Mouse (Mus musculus) urinary bladder, postnatal 25 days (tissue): ENCODE data around the gene Taz.

Source experiments
- DNase-seq: peaks from one replicate; pipeline ENCODE4 v3.0.0; 2022; ENCODE audit warnings: low spot score

Gene Taz

DNA sequence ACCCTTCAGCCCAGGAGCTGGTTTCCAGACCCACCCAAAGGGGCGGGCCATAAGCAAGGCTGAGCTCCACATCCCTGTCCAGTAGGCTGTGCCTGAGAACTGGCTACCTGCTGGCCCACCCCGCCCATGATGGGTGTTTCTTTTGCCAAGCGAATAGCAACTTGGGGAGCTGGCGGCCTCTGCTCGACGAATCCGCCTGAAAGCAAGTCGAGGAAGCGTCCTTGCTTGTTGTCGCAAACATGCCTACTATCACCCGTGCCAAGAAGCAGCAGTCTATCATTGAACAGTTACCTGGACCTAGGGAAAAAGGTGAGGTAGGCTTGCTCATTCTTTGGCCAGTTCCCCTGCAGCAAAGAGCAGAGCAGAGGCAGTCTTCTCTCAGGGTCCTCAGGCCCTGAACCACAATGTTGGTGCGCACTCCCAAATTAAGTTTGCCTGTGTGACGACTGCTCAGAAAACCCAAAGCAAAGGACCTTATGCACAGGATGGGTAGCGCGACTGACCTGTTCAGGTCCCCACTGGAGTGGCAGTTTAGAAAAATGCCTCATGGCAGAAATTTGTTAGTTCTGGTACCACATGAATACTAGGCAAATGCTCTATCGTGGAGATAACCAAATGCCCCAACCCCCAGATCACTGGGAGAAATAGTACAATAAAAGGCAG is at the start of gene Taz, which contains the start of gene Dnase1l1:
Taz (plus strand) TSS at position 181 of the 663 bp plus-strand sequence.
Dnase1l1 (minus strand) TSS at position 606 of the 663 bp plus-strand sequence.
- peak; percentile 52 for DNase-seq

DNA sequence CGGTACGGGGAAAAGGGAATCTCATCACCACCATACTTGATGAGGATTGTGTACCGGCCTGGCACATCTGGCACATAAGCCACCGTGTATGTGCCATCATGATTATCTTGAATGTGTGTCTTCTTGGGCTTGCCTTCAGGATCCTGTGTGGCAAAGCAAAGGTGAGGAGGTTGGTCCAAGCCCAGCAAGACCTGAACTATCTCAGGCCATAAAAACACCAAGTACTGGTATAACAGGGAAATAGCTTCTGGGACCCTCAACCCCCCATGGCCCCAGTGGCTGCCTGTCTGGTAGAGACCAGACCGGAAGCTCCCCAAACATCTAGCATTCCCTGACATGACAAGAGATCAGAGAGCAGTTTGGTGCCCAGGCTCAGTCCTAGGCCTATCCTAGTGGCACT is 48.5 kb upstream of the Taz start:
- no peak for DNase-seq

DNA sequence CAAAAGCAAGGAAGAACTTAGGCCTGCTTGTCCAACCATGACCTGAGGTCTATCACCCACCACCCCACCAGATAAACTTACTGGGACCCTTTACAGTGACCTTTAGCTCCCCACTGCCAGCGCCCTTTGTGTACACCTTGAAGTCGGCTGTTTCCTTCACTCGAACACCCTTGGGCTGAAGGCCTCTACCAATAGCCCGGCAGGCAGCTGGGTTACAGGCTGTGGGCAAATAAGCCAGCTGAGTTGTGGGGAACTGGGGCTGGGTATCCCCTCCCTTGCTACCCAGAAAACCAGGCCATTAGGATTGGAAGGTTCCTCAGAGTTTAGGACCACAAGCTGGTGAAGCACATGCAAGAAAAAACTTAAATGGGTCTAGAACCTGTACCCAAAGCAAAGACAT is 41.4 kb upstream of the Taz start:
- no peak for DNase-seq

DNA sequence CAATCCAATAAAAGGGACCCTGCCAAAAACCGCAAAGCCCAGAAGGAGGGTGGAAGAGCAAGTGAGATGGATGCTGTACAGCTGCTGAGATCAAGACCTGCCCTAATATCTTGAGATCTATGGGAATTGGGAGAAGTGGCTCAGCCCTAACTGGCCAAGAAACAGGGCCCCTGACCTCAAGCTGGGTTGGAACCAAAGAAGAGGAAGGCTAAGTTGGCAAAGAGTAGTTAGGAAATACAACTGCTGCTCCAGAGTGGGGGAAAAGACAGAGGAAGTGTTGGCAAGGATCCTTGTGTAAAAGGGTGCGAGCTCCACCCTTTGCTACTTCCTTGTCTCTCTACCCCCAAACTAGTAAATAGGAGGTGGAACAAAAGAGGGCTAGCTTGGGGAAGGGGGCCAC is 38.3 kb upstream of the Taz start:
- DNase-seq: no peak

DNA sequence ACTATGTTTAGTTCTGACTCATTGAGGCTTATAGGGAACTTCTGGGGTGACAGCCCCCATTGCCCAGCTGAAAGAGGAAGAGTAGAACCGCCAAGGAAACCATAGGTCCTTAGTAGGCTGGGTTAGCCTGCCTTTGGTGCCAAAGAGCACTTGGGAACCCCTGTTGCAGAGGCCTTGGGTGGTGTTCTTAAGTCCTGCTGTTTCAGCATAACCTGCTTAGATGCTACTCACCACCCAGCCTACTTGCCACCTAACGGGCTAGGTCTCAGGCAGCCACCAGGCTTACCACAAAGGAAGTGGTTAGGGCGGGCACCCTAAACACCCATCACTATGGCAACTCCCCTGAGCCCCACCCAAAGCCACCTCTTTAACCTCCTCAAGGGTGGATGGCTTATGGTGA is 37.9 kb upstream of the Taz start:
- DNase-seq: no peak

DNA sequence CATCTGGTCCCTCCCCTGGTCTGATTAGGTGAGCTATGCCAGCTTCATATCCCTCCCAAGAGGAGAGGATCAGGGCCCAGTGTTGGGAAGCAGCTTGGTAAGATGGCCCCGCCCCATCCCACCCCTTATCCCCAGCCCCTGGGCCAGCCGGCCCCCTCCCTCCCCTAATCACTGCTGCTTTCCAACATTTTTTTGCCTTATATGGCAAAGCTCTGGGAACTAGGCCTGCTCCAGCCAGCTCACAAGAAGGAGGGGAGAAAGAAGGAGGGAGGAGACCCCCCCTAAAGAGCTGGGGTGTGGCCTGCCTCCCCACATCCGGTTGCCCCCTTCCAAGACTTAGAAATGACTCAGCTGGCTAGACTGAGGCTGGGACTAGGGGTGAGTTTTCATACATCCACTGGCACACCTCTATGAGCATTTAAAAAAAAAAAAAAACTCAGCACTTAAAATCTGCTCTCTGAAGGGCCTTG is 37.1 kb upstream of the Taz start:
- DNase-seq: no peak

DNA sequence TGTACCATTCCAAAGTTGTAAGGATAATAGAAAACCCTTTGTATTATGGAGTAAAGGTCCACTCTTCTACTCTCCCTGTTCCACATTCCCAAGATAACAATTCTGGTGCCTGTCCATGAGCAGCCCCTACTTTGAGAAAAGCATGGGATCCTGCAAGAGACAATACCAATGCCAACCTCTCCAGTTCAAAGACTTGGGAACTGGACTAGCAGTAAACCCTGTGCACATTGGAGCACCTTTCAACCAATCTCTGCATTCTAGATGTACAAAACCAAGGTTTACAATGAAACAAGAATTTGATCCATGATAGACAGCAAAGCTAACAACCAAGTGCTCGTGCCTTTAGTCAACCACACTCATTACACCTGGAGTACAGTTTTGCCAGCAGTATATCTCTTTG is 36.6 kb upstream of the Taz start:
- no peak for DNase-seq

DNA sequence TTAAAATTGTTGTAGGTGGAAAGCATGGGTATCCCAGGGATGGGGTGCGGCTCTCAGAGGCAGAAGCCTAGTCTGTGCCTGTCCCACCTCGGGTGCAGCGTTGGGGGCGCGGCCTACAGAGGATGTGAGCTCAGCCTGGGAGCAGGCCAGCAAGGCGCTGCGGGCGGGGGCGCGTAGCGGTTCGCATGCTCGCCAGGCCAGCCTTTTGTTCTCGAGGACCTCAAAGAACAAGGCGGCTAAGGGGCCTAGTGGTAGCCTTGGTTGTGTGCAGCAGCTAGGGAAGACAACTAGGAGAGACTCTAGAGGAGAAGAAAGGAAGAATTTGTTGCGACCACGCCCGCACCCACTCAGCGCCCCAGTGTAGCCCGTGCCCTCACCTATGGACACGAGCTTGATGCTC is 36.0 kb upstream of the Taz start:
- peak; percentile 66 for DNase-seq

DNA sequence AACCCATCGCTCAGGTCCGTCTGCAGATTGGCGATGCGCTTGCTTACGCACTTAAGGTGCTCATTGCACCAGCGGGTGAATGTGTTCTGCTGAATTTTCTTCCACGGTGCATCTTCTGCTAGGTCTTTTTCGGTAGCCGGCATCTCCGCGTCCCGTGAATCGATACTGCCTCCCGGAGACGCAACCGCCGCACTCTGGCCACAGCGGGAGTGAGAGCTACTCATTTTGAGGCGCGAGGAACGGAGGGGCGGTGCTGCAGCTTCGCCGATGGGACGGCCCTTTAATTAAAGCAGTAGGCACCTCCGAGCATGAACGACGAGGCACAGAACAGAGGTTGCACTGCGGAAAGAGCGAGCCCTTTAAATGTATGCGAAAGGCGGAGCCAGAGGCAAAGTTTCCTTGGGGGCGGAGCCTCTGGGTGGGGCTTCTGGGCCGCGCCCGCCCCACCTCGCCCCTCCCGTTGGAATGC is 35.5 kb upstream of the Taz start:
- peak; percentile 61 for DNase-seq

DNA sequence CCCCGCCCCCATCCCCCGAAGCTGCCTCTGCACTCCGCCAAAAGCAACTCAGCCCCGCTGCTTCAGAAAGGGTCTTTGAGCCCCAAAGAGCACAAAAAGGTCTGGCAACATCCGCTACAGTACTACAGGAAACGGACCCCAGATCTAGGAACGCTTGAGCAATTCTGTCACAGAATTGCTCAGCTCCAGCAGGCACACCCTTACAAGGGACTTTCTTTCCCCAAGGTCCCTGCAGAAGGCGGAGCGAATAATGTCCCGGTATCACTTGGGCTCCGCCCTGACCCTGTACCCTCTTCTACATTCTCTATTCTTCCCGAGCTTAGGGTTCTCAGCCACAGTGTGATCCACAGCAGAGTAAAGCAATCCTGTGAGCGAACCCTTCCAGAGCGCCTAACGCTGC is 35.0 kb upstream of the Taz start:
- DNase-seq: no peak

DNA sequence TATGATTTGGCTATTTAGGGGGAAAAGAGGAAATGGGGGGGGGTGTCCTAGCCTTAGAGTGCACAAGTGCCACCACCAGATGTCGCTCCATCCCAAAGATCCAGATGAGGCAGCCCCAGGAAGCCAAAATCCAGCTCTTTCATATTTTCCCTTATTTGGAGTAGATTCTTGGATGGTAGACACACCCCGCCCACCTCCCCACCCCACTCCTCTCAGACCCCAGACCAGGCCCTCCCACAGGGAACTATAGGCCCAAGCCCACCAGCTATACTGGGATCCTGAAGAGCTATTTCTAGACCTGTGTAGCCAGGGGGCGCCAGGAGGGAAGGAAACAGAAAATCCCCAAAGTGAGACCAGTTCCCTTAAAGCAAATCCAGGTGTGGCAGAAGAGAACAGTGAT is 33.1 kb upstream of the Taz start:
- DNase-seq: peak; percentile 57

DNA sequence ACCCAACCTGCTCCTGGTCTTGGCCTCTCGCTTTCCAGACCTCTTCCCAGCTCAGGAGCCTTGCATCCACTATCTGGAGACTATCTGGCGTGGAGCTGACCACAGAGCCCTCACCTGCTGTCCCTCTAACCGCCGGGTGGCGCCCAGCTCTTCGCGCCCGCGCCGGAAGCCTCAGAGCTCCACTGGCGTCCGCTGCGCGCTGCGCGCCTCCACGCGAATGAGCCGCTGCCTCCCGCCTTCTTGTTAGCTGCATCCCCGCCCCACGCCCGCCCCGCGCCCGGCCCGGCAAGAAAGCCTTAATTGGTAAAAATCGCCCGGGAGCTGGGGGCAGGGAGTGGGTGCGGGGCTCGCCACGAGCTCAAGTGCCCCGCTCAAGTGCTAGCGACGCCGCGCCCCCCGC is 32.1 kb upstream of the Taz start, which contains the start of gene Flna:
Flna (minus strand) TSS at position 206 of the 400 bp plus-strand sequence.
- peak; percentile 53 for DNase-seq

DNA sequence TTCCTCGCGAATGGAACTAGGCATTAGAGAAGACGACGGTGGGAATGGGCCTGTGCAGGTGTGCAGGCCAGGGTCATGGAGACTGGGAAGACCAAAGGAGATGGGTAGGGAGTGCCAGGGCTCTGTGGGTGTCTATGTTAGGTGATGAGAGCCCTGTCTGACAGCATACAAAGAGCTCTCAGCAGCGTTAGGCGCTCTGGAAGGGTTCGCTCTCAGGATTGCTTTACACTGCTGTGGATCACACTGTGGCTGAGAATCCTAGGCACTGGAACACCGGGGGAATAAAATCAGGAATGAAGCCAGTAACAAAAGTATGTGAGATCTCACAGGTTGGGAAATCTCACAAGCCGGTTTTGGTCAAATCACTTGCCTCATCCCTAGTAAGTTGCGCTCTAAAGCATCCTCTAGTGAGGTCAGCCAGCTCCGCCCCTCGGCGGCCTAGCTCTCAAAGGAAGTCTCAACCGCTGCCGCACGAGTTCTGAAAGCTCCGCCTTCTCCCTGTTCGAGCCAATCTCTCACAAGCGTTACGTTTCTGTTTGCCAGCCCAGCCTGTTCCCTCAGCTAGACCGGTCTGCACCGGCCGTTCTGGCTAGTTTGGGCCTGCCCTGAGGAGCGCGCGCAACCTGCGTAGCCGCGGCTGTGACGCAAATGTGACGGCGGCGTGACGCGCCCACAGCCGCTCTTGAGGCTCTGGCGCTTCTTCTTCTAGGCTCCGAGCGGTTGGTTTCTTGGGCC is 27.4 kb upstream of the Taz start, which contains the start of gene Emd:
Emd (plus strand) TSS at position 535 of the 735 bp plus-strand sequence.
- peak; percentile 77 for DNase-seq

DNA sequence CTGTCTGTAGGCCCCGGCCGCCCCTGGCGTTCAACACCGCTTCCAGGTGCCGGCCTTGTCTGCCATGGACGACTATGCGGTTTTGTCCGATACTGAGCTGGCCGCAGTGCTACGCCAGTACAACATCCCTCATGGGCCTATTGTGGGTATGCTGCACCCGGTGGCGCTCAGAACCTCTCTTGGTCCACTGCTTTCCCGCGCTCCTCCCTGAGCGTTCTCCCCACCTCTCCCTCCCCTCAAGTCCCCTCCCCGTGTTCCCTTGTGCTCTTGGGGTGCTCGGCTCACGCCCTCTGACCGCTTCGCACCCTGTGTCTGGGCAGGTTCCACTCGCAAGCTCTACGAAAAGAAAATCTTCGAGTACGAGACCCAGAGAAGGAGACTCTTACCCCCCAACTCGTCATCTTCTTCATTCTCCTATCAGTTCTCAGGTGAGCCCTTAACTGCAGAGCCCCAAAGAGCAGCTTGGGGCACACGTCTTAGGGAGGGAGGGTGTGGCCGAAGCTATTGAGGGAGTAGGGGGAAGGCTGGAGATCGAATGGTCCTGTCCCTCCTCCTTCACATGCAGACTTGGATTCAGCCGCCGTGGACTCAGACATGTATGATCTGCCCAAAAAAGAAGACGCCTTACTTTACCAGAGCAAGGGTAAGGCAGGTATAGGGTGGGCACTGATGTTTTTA is 26.7 kb upstream of the Taz start:
- DNase-seq: no peak

DNA sequence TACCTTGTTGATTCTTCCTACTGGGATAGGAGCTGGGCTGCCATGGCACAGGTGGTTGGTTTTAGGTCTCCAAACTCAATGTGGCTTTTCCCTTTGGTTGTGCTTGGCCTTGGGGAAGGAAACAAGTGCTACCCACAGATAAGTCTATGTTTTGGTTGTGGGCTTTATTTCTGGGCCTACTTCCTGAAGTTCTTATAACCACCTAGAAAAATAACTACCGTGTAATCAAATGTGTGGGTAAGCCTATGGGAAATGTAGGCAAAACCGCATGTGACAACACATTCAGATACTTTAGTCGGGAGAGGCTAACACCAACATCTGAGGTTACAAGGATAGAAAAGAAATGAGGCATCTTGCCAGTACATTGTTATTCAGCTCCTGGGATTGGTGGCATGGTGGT is 24.0 kb upstream of the Taz start:
- no peak for DNase-seq

DNA sequence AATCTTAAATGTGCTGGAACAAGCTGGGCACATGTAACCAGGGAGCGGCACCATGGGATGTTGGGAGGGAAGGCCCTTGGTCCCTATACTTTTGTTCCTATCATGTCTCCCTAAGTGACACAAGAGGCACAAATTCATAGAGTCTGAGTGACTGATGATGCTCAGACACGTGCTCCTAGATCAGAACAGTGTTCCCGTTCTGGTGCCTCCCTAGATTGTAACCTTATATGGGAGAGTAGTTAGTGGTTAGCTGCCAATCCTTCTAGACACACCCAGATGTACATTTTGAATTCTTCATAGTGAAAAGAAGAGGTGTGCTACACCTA is 12.0 kb upstream of the Taz start:
- no peak for DNase-seq

DNA sequence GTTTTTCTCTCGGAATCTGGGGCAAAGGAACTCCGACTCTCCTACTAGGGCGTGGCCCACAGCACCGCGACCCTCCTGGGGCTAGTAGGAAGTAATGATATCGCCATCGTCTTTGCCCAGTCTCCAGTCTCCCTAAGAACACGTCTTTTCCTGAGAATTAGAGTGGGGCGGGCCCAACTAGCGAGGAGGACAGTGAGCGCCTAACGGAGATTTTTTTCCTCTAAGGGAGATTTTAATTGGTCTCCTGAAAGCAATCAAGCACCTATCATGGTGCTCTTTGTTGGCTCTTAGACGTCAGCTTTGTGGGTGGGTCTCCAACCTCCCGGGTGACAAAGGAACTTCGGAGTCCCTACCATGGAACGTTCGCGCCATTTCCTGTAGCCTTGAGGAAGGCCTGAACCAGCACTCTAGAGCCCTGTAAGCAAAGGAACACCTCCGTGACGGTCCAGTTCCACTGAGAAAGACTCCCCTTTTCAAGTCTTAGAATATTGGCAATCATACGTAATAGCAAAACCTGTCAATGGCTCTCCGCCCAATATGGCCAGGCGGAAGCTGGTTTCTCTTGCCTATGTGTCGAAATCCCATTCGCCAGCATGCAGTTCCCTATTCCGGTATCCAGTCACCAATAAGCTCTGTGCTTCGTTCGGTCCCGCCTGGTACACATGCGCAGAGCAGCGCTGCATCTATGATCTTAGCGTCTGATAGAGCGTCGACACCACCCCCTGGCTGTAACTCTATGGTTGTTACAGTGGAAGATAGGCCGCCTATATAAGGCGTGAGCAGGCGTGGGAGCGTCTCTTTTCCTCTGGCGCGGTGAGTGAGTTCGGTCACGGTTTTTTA is 11.4 kb upstream of the Taz start, which contains the start of gene Rpl10:
Rpl10 (plus strand) TSS at position 751 of the 840 bp plus-strand sequence.
- peak; percentile 71 for DNase-seq

DNA sequence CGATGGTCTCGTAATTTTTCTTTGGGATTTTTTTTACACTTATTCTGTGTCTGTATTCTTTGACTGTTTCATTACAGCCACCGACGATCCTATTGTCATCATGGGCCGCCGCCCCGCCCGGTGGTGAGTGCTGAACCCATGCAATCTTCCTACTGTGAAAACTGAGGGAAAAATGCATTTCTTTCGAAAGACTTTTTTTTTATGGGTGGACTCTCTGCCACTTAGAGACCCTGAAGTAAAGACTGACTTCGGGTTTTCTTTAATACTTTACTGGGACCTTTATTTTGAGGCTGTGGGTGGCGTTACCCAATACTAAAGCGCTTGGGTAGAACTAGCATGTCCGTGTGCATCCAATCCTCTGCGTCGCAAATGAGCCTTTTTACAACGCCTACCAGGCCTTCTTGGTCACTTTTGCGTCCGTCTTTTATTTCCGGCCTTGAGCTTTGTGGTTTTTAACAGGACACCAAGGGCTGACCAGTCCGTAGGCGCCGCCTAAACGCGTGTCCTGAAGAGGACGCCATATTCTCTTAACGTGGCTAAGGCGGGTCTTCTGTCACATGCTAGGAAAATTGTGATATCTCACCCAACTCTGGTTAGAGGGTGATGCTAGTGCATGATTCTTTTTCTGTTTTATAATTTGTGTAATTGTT is 10.7 kb upstream of the Taz start:
- peak; percentile 22 for DNase-seq

DNA sequence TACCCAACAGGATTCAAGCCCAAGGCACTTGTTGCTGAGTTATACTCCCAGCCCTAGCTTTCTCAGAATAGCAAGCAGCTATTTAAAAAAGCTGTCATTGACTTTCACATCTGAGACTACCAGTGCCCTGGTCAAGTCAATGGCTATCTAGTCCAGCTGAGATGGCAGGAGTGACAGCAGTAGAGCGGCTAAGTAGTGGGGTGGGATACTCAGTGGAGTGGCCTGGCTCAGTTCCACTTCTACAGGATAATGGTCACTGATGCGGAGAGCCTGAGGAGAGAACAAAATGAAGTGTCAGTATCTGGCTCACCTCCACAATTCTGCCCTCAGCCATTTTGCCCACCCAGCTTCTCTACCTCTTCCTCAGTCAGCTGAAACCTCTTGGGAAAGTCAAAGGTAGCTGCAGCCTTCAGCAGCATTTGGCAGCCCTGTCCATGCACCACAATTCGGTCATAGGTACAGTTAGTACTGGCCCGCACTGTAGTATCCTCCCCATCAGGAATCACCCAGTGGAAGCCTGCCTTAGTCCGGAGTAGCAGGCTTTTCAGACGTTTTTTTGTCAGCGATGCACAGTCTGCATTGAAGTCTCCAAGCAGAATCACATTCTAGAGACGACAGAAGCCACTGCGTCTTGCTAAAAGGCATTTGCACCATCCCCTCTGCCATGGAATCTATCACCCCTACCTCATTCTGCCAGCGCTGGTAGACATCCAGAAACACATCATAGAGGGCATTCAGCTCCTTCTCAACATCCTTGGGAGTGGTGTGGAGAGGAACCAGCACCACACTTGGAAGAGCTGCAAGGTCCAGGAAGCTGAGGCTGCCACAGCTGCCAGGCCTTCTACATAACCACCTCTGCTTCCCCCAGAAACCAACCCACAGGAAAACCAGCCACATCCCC is 8.0 kb upstream of the Taz start:
- DNase-seq: no peak

DNA sequence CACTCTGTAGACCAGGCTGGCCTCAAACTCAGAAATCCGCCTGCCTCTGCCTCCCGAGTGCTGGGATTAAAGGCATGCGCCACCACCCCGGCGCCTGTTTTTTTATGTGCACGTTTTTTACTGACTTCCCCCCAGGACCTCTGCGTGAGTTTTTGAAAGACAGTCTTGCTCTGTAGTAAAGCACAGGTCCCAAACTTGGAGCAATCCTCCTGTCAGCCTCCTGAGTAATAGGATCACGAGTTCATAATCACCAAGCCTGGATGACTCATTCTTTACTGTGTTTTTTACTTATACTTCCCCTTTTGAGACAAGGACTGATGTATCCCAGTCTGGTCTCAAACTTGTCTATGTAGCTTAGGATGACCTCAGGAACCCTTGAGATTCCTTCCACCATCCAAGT is 3.8 kb upstream of the Taz start:
- DNase-seq: no peak
